Mouse (Mus musculus) heart, embryonic 16.5 days (tissue): ENCODE measurements around the gene Lad1. TPM values are rescaled to one million over a fixed set of nuclear protein-coding genes. Genes with fewer than 3 reads are reported as not detected.

Source experiments
- ATAC-seq: fragments of 200-750 bp; cut with Nextera tagmentation; replicated peaks from 2 replicates; pipeline ENCODE4 v1.8.0; 2017; ENCODE audit warnings: moderate number of reproducible peaks; ENCODE audit not compliant: insufficient read depth, low FRiP score; ENCODE audit errors: extremely low read depth
- H3K27ac ChIP-seq: fragments of 300-500 bp; sonication (generic); 2 replicates; pipeline ENCODE4 v1.5.1; 2014; ENCODE audit warnings: mild to moderate bottlenecking, low read length, control low read depth, moderate library complexity
- H3K27me3 ChIP-seq: fragments of 300-500 bp; sonication (generic); 2 replicates; pipeline ENCODE4 v1.6.1; 2014; ENCODE audit warnings: low read length, mixed read lengths; ENCODE audit not compliant: control insufficient read depth, insufficient read depth
- H3K36me3 ChIP-seq: fragments of 300-500 bp; sonication (generic); 2 replicates; pipeline ENCODE4 v1.6.1; 2014; ENCODE audit not compliant: control insufficient read depth, insufficient read depth
- H3K4me1 ChIP-seq: fragments of 300-500 bp; sonication (generic); 2 replicates; pipeline ENCODE4 v1.6.1; 2014; ENCODE audit warnings: low read length, mixed read lengths; ENCODE audit not compliant: control insufficient read depth, insufficient read depth
- H3K4me2 ChIP-seq: fragments of 300-500 bp; sonication (generic); 2 replicates; pipeline ENCODE4 v1.6.1; 2014; ENCODE audit warnings: low read depth, mild to moderate bottlenecking, control low read depth, low read length
- H3K4me3 ChIP-seq: fragments of 300-500 bp; sonication (generic); 2 replicates; pipeline ENCODE4 v1.5.1; 2014; ENCODE audit warnings: mild to moderate bottlenecking, control low read depth, low read length
- H3K9ac ChIP-seq: fragments of 300-500 bp; sonication (generic); 2 replicates; pipeline ENCODE4 v1.6.1; 2014; ENCODE audit warnings: low read length, control low read depth
- H3K9me3 ChIP-seq: fragments of 300-500 bp; sonication (generic); replicated peaks from 2 replicates; pipeline ENCODE4 v1.6.1; 2016; ENCODE audit warnings: low read length; ENCODE audit not compliant: control insufficient read depth
- WGBS: fragments of 180-500 bp; shearing (Covaris S2); extraction: QIAGEN DNeasy Blood & Tissue Kit; methylation state at CpG from one replicate; pipeline ENCODE4 v1.1.7; 2014; 5-methylcytosine and 5-hydroxymethylcytosine counted together
- polyA plus RNA-seq: library from polyadenylated mRNA; unstranded; fragments of >200 nt; fragmentation: Nextera tagmentation; extraction: Ambion mirVana; gene quantifications from 2 replicates; pipeline ENCODE4 v1.2.1, GENCODE M21; 2015

The Lad1 gene
- polyA plus RNA-seq, 1 experiment from 2014 or later, result 5.9 TPM

GRCm38 (mm10) chr1:135813687-135814395 is 4.6 kb upstream of the Lad1 start:
- Histone ChIP-seq H3K27ac (peak overlapping the region; percentile 89), H3K9me3 (no peaks in the 10 kb centered on the region), H3K4me2 (no peak overlapping the region), H3K27me3 (peaks cover 7% of the 10 kb centered on the region), H3K36me3 (peaks cover 13% of the 10 kb centered on the region), H3K4me3 (no peak overlapping the region), H3K9ac (no peak overlapping the region), H3K4me1 (peaks cover 26% of the 10 kb centered on the region)
- no peak for ATAC-seq
- 74% methylated on average over 5 of the region's 5 CpGs for WGBS

- Histone ChIP-seq H3K4me2 (no peak overlapping the region), H3K27ac (no peak overlapping the region), H3K4me3 (no peak overlapping the region), H3K27me3 (peaks cover 7% of the 10 kb centered on the region), H3K36me3 (peaks cover 10% of the 10 kb centered on the region), H3K9me3 (no peaks in the 10 kb centered on the region), H3K9ac (no peak overlapping the region), H3K4me1 (peaks cover 26% of the 10 kb centered on the region)
- ATAC-seq, result no peak
- 80% methylated on average over 5 of the region's 5 CpGs for WGBS
Measured at GRCm38 (mm10) chr1:135814531-135814930, 3.9 kb upstream of the Lad1 start.

GRCm38 (mm10) chr1:135817595-135817994 is 803 bp upstream of the Lad1 start:
- Histone ChIP-seq H3K4me3 (no peak overlapping the region), H3K4me1 (peaks cover 13% of the 10 kb centered on the region), H3K36me3 (no peaks in the 10 kb centered on the region), H3K9ac (no peak overlapping the region), H3K27ac (no peak overlapping the region), H3K4me2 (no peak overlapping the region), H3K27me3 (peaks cover 12% of the 10 kb centered on the region), H3K9me3 (no peaks in the 10 kb centered on the region)
- WGBS, result 54% methylated on average over 4 of the region's 4 CpGs
- no peak for ATAC-seq

GRCm38 (mm10) chr1:135820071-135820470 is 1.7 kb downstream of the Lad1 start:
- H3K9me3 ChIP-seq, result no peaks in the 10 kb centered on the region
- no peak for ATAC-seq
- H3K4me3 ChIP-seq, result no peak overlapping the region
- H3K36me3 ChIP-seq, result no peaks in the 10 kb centered on the region
- H3K4me1 ChIP-seq, result peaks cover 2% of the 10 kb centered on the region; the same call in 1 of the 2 replicates
- H3K9ac ChIP-seq, result no peak overlapping the region
- peaks cover 12% of the 10 kb centered on the region for H3K27me3 ChIP-seq
- no peak overlapping the region for H3K27ac ChIP-seq
- WGBS, result 85% methylated on average over 10 of the region's 10 CpGs
- no peak overlapping the region for H3K4me2 ChIP-seq

- WGBS, result 81% methylated on average over 16 of the region's 16 CpGs
Measured at GRCm38 (mm10) chr1:135820736-135821364, 2.5 kb downstream of the Lad1 start.

GRCm38 (mm10) chr1:135821780-135822179 is 3.4 kb downstream of the Lad1 start:
- H3K4me1 ChIP-seq, result peaks cover 2% of the 10 kb centered on the region; the same call in 1 of the 2 replicates
- H3K4me3 ChIP-seq, result no peak overlapping the region
- H3K36me3 ChIP-seq, result no peaks in the 10 kb centered on the region
- 84% methylated on average over 7 of the region's 7 CpGs for WGBS
- ATAC-seq, result no peak
- H3K9me3 ChIP-seq, result no peaks in the 10 kb centered on the region
- H3K27me3 ChIP-seq, result peaks cover 12% of the 10 kb centered on the region
- no peak overlapping the region for H3K4me2 ChIP-seq
- no peak overlapping the region for H3K27ac ChIP-seq
- H3K9ac ChIP-seq, result no peak overlapping the region

More at GRCm38 (mm10) chr1:135820736-135821364, 2.5 kb downstream of the Lad1 start:
- Histone ChIP-seq H3K9ac (no peak overlapping the region), H3K4me1 (peaks cover 2% of the 10 kb centered on the region; the same call in 1 of the 2 replicates), H3K27me3 (peaks cover 12% of the 10 kb centered on the region), H3K27ac (no peak overlapping the region), H3K4me3 (no peak overlapping the region), H3K9me3 (no peaks in the 10 kb centered on the region), H3K4me2 (no peak overlapping the region), H3K36me3 (no peaks in the 10 kb centered on the region)
- no peak for ATAC-seq

GRCm38 (mm10) chr1:135828918-135829317 is 10.5 kb downstream of the Lad1 start:
- Histone ChIP-seq H3K36me3 (no peaks in the 10 kb centered on the region), H3K4me2 (no peak overlapping the region), H3K9ac (peak overlapping the region; percentile 30; the same call in 1 of the 2 replicates), H3K9me3 (no peaks in the 10 kb centered on the region), H3K4me3 (no peak overlapping the region), H3K27ac (no peak overlapping the region), H3K4me1 (peaks cover 31% of the 10 kb centered on the region), H3K27me3 (no peaks in the 10 kb centered on the region)
- whole genome bisulfite sequencing, result 20% methylated on average over 1 of the region's 1 CpGs
- ATAC-seq, result peak; percentile 52

GRCm38 (mm10) chr1:135834206-135834859 is 15.9 kb downstream of the Lad1 start:
- WGBS, result 28% methylated on average over 6 of the region's 6 CpGs
- Histone ChIP-seq H3K9me3 (no peaks in the 10 kb centered on the region), H3K9ac (peak overlapping the region; percentile 30), H3K36me3 (no peaks in the 10 kb centered on the region), H3K4me1 (peaks cover 46% of the 10 kb centered on the region), H3K27me3 (no peaks in the 10 kb centered on the region), H3K4me3 (no peak overlapping the region), H3K27ac (peak overlapping the region; percentile 96), H3K4me2 (peak overlapping the region; percentile 11; the same call in 1 of the 2 replicates)
- no peak for ATAC-seq

- H3K4me3 ChIP-seq, result no peak overlapping the region
- H3K9ac ChIP-seq, result peak overlapping the region; percentile 23
- peak overlapping the region; percentile 96 for H3K27ac ChIP-seq
- no peak for ATAC-seq
- H3K27me3 ChIP-seq, result no peaks in the 10 kb centered on the region
- H3K4me1 ChIP-seq, result peaks cover 41% of the 10 kb centered on the region
- H3K36me3 ChIP-seq, result no peaks in the 10 kb centered on the region
- 55% methylated on average over 8 of the region's 8 CpGs for WGBS
- H3K9me3 ChIP-seq, result no peaks in the 10 kb centered on the region
- peak overlapping the region; percentile 17 for H3K4me2 ChIP-seq
Measured at GRCm38 (mm10) chr1:135834983-135835382, 16.6 kb downstream of the Lad1 start.
